Mouse (Mus musculus) liver, embryonic 14.5 days (tissue): Measurements from ENCODE around the gene Pcsk5. TPM values are rescaled to one million over a fixed set of nuclear protein-coding genes. Genes with fewer than 3 reads are reported as not detected.

Experiments
- ATAC-seq: fragments of 200-750 bp; cut with Nextera tagmentation; 2 replicates; pipeline ENCODE4 v1.8.0; 2017; ENCODE audit warnings: moderate number of reproducible peaks, mild to moderate bottlenecking, moderate library complexity; ENCODE audit not compliant: insufficient read depth
- DNase-seq, 3 experiments: peaks; one replicate each; pipeline ENCODE4 v3.0.0-alpha.2; 2012 to 2013; ENCODE audit warnings: low read depth in 3 of 3, low spot score in 3 of 3
- H3K27ac ChIP-seq: fragments of 300-500 bp; sonication (generic); 2 replicates; pipeline ENCODE4 v1.5.1; 2014; ENCODE audit warnings: moderate library complexity, mild to moderate bottlenecking, control low read depth, inconsistent platforms
- H3K27me3 ChIP-seq: fragments of 300-500 bp; sonication (generic); 2 replicates; pipeline ENCODE4 v1.6.1; 2014; ENCODE audit warnings: mild to moderate bottlenecking, low read length, moderate library complexity; ENCODE audit not compliant: control insufficient read depth, insufficient read depth
- H3K36me3 ChIP-seq: fragments of 300-500 bp; sonication (generic); replicated peaks from 2 replicates; pipeline ENCODE4 v1.6.1; 2014; ENCODE audit warnings: low read depth; ENCODE audit not compliant: control insufficient read depth, insufficient read depth
- H3K4me1 ChIP-seq, 2 experiments: fragments of 200-500 bp in 1 of 2; fragments of 300-500 bp in 1 of 2; sonication (generic) in 1 of 2; replicated peaks; 2 replicates each; pipeline ENCODE4 v1.6.1; 2012 to 2014; ENCODE audit warnings: antibody characterized with exemption in 1 of 2, inconsistent platforms in 1 of 2, low read length in 1 of 2; ENCODE audit not compliant: control insufficient read depth in 2 of 2, insufficient read depth in 2 of 2
- H3K4me2 ChIP-seq: fragments of 300-500 bp; sonication (generic); 2 replicates; pipeline ENCODE4 v1.6.1; 2014; ENCODE audit warnings: low read depth, mild to moderate bottlenecking, control low read depth, moderate library complexity
- H3K4me3 ChIP-seq, 2 experiments: fragments of 200-500 bp in 1 of 2; fragments of 300-500 bp in 1 of 2; sonication (generic) in 1 of 2; 2 replicates each; pipeline ENCODE4 v1.5.1; 2012 to 2014; ENCODE audit warnings: low read depth in 2 of 2, low read length in 2 of 2, mild to moderate bottlenecking in 2 of 2, control low read depth in 1 of 2, inconsistent platforms in 1 of 2, moderate library complexity in 1 of 2; ENCODE audit not compliant: insufficient read depth in 1 of 2
- H3K9ac ChIP-seq: fragments of 300-500 bp; sonication (generic); replicated peaks from 2 replicates; pipeline ENCODE4 v1.6.1; 2014; ENCODE audit warnings: mild to moderate bottlenecking, control low read depth, moderate library complexity
- H3K9me3 ChIP-seq: fragments of 300-500 bp; sonication (generic); 2 replicates; pipeline ENCODE4 v1.6.1; 2016; ENCODE audit warnings: low read length, mixed read lengths; ENCODE audit not compliant: control insufficient read depth
- CTCF ChIP-seq: IDR thresholded peaks from 2 replicates; pipeline ENCODE4 v1.5.1; 2016; ENCODE audit warnings: antibody characterized with exemption, low read depth, control low read depth
- EP300 ChIP-seq: IDR thresholded peaks from 2 replicates; pipeline ENCODE4 v1.6.1; 2016; ENCODE audit warnings: antibody characterized with exemption, low read depth
- WGBS: fragments of 180-500 bp; shearing (Covaris S2); extraction: QIAGEN DNeasy Blood & Tissue Kit; methylation state at CpG from one replicate; pipeline ENCODE4 v1.1.7; 2014; ENCODE audit not compliant: insufficient replicate concordance; 5-methylcytosine and 5-hydroxymethylcytosine counted together
- polyA plus RNA-seq, 2 experiments: library from polyadenylated mRNA; depleted of rRNA in 1 of 2; stranded (reverse) in 1 of 2; unstranded in 1 of 2; fragments of >200 nt; fragmentation: Nextera tagmentation in 1 of 2; extraction: Ambion mirVana in 1 of 2; gene quantifications; 2 replicates each; pipeline versions ENCODE4 v1.2.1 to v1.2.3; 2012 to 2014

Pcsk5 gene
- polyA plus RNA-seq, 2 experiments = 0.58 to 0.61 TPM

DNA sequence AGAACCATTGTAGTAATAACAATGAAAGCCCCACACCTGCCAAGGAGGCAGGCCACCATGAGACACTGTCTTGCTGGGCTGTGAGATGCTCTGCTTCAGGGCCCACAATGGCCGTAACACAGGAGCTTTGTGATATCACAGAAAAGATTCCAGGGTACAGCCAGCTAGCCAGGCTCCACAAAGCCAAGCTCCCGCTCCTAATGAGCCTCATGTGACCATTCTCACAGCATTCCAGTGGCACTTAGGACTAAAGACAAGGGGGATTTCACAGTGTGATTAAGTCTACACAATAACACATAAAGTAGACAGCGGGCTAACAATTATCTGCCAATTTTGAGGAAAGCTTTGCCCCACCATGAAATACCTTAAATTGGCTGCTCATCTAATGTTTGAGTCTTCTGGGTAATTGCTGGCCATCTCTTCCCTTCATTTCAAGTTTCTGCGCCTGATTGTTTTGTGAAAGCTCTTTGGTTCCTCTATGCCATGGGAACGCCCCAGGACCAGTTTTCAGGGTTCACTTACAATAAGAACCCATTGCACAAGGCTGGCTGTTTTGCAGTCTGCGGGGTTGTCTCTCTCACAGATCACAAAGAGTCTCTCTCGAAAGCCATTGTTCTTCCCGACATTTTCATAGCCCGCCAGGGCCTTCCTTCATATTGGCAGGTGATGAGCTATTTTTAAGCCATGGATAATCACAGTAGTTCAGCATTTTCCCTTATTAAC is 345.4 kb downstream of the Pcsk5 start:
- Histone ChIP-seq H3K27me3 (no peaks in the 10 kb centered on the region), H3K9ac (no peak overlapping the region), H3K27ac (no peak overlapping the region), H3K4me2 (no peak overlapping the region), H3K4me1 (no peaks in the 10 kb centered on the region), H3K36me3 (no peaks in the 10 kb centered on the region), H3K4me3 (no peak overlapping the region), H3K9me3 (no peaks in the 10 kb centered on the region)
- no peak for ATAC-seq
- TF ChIP-seq EP300 (no peak), CTCF (no peak)
- WGBS = 68% methylated on average over 9 of the region's 9 CpGs
- DNase-seq = no peak

DNA sequence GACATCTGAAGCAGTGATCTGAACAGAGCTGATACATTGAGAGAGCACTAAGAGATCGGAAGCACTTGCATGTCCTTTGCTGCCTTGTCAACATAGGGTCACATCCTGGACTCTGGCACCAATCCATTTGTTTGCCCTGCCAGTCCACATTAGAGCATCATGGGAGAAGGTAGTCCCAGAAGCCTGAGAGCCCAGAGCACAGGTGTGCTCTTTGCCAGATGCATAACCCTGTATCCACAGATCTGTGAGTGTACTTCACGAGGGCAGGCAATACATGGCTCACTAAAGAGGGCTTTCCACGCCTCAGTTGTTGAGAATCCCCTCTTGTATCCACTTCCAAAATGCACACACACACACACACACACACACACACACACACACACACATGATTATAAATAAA is 346.1 kb downstream of the Pcsk5 start:
- Histone ChIP-seq H3K9ac (no peak overlapping the region), H3K4me3 (no peak overlapping the region), H3K4me2 (no peak overlapping the region), H3K27me3 (no peaks in the 10 kb centered on the region), H3K4me1 (no peaks in the 10 kb centered on the region), H3K27ac (no peak overlapping the region), H3K9me3 (no peaks in the 10 kb centered on the region), H3K36me3 (no peaks in the 10 kb centered on the region)
- DNase-seq (peak in 2 of 3 experiments; percentile 3 to 11), ATAC-seq (no peak)
- 57% methylated on average over 3 of the region's 3 CpGs for whole genome bisulfite sequencing
- no peak for TF ChIP-seq CTCF

DNA sequence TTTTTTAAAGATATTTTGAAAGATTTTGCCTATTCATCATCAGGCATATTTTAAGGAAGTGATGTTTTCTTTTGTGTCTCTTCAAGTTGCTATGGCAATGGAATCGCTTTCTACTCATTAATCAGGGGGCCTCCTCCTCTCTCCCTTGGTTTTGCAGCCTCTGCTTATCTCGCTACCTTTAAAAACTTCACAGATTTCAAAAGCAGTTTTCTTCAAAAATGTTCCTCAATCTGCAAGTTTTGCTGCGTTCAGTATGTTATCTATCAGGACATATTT is 347.6 kb downstream of the Pcsk5 start:
- WGBS = 47% methylated on average over 3 of the region's 3 CpGs
- no peaks in the 10 kb centered on the region for H3K9me3 ChIP-seq
- no peaks in the 10 kb centered on the region for H3K36me3 ChIP-seq
- H3K4me3 ChIP-seq = no peak overlapping the region
- H3K27ac ChIP-seq = no peak overlapping the region
- no peaks in the 10 kb centered on the region for H3K4me1 ChIP-seq
- no peak overlapping the region for H3K9ac ChIP-seq
- no peaks in the 10 kb centered on the region for H3K27me3 ChIP-seq
- DNase-seq (no peak), ATAC-seq (no peak)
- H3K4me2 ChIP-seq = no peak overlapping the region
- no peak for TF ChIP-seq CTCF
- TF ChIP-seq EP300 = no peak

DNA sequence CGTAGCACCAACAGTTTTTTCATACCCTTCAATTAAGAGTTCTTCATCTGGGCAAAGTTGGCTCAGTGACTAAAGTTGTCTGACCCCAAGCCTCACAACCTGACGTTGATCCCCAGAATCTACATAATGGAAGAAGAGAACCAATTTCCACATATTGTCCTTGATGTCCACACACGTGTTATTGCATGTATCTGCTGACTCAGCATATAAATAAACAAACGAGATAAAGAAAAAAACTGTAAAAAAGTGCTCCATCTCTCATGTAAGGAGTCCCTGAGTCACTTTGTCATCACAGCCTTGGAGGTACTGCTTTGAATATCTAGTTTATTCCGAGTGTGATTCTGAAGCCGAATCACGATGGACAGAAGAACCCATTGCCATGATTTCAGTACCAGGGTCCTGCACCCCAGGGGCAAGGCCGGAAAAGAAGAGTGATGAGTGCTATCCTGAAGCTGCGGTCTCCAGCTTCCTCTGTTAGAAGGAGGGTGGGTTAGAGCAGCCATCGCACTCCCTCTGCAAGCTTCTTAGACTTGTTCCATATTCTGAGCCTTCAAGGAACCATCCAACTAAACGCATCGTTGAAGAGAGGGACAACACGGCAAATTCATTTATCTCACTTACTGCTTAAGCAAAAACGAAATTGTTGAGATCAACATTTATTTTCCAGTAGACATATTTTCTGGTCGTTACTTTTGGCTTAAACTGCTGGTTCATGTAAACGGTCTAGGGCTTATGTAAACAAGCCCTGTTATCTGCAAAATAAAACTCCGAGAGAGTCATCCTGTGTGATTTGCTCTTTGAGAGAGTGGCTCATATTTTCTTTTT is 348.2 kb downstream of the Pcsk5 start:
- TF ChIP-seq EP300 (no peak), CTCF (no peak)
- Histone ChIP-seq H3K36me3 (no peaks in the 10 kb centered on the region), H3K9ac (no peak overlapping the region), H3K27me3 (no peaks in the 10 kb centered on the region), H3K27ac (no peak overlapping the region), H3K4me3 (no peak overlapping the region), H3K4me1 (no peaks in the 10 kb centered on the region), H3K4me2 (no peak overlapping the region), H3K9me3 (no peaks in the 10 kb centered on the region)
- ATAC-seq = no peak
- 54% methylated on average over 17 of the region's 17 CpGs for WGBS
- DNase-seq = no peak

DNA sequence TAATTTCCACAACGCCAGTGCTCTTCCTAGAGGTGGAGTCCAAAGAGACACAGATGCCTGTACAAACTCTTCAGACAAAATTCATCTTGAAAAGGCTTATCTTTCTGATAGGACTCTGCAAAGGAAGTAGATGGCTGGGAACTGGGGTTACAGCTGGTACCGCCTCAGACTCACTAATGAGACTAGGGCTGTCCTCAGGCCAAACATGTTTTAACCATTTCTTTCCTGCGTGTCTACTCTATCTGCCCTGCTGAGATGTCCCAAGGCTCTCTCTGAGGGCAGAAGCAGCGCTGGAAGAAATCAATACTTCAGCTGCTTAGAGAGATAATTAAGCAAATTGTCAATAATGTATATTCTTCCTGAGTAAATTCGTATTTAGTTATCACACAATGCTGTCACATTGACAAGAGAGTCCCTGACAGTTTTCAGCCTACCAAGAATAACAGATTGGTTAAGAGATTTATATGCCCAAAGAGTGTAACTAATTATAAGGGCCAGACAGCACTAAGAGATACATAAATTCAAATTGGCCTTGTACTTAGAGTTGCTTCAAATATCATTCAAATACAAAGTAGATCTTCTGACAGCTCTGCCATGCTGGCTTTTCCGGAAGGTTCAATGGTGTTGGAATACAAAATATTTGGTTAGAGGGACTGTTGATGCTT is 355.2 kb downstream of the Pcsk5 start:
- H3K9me3 ChIP-seq = no peaks in the 10 kb centered on the region
- H3K4me1 ChIP-seq = no peaks in the 10 kb centered on the region
- no peak overlapping the region for H3K4me2 ChIP-seq
- H3K9ac ChIP-seq = no peak overlapping the region
- H3K27me3 ChIP-seq = no peaks in the 10 kb centered on the region
- WGBS = 47% methylated on average over 6 of the region's 6 CpGs
- ATAC-seq (no peak), DNase-seq (no peak)
- TF ChIP-seq CTCF (no peak), EP300 (no peak)
- H3K27ac ChIP-seq = no peak overlapping the region
- H3K36me3 ChIP-seq = no peaks in the 10 kb centered on the region
- no peak overlapping the region for H3K4me3 ChIP-seq
